Mouse (Mus musculus): ENCODE results near the gene Coro7.

GRCm38 (mm10) chr16:4632050-4632449 is 47.5 kb downstream of the Coro7 start:
- TF ChIP-seq CTCF (IDR thresholded peaks at IDR 0.05; ENCODE audit: low read depth) (peak; percentile 52), EP300 (IDR thresholded peaks at IDR 0.05; ENCODE audit: low read depth) (no peak)
